Mouse (Mus musculus): ENCODE data around the gene Nhlh1. TPM values are rescaled to one million over a fixed set of nuclear protein-coding genes. Genes with fewer than 3 reads are reported as not detected.

Nhlh1 gene
- polyA plus RNA-seq (2012; rRNA removed), result not detected in 2 replicates

DNA sequence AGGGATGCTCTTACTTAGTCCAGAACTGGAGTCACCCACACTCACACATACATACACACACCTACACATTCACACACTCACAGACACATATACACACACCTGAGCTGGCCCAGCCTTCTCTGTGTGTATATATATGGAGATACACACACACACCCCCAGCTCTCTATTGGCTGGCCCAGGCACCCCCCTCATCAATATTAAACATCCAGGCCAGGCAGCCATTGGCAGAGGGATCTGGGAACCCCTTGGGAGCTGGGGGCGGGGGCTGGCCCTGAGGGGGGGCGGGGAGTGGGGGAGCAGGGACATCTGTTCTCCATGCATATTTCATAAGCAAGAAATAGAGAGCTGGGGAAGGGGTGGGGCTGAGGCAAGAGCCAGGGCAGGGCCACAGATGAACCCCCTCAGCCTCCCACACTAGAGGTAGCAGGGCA lies at the start of gene Nhlh1:
Nhlh1 (minus strand) TSS at position 83 of the 431 bp plus-strand sequence.

DNA sequence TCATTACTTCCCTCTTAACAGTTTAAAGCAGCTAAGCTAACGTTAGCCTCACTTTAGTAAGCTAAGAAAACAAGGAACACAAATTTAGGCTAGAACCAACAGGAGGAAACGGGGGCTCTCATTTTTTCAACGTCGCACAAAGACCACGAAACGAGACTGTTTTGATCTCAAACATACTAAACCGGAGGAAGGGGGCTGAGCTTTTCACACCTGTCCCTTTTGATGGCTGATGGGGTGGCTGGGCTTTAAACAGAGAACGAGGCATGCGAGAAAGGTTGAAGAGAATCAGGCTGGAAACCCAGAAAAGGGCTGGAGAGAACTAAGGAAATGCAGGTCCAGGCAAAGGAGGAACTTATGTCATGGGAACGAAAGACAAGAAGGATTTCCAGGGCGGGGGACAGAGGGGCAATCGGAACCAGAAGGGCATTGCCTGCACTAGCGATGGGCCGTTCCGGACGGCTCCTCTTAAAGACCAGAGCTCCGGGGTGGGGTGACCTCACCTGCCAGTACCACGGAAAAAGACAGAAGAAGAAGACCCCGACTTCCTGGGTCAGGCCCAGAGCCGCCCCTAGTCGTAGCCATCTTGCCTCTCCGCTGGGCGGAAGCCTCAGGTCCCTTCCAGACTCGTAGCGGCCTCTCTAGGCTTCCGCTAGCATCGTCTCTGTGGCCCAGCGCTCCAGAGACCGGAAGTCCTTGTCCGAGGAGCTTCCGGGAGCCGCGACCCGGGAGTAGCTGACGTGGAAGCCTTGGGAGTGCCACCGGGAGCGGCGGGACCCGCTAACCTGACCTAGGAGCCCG lies 24.9 kb upstream of the Nhlh1 start, which contains the start of the genes Copa and Ncstn:
Copa (plus strand) TSS at position 429 of the 798 bp plus-strand sequence.
Ncstn (minus strand) TSS at position 695 of the 798 bp plus-strand sequence.

GRCm38 (mm10) chr1:172028394-172029275 lies 28.7 kb downstream of the Nhlh1 start, which contains the start of gene Vangl2:
Gene Vangl2, minus strand, starts transcription at chr1:172028444.

Other genes with a start within 250 kb of the Nhlh1 start
- gene Cd84, start 217.9 kb downstream of the Nhlh1 start, polyA plus RNA-seq (2012; rRNA removed), result 0.77 and 1.1 TPM in 2 replicates
- gene Gm10521, start 161.9 kb downstream of the Nhlh1 start, polyA plus RNA-seq (2012; rRNA removed), result 0.31 and 0.79 TPM in 2 replicates
- 0.13 TPM in 1 of 2 replicates, not detected in the other for gene Slamf6, start 140.1 kb downstream of the Nhlh1 start, polyA plus RNA-seq (2012; rRNA removed)
- 13.3 and 18.3 TPM in 2 replicates for gene Vangl2, start 29.1 kb downstream of the Nhlh1 start, polyA plus RNA-seq (2012; rRNA removed)
- 23.4 and 26.6 TPM in 2 replicates for gene Copa, start 25.0 kb upstream of the Nhlh1 start, polyA plus RNA-seq (2012; rRNA removed)
- gene Ncstn, start 25.2 kb upstream of the Nhlh1 start, polyA plus RNA-seq (2012; rRNA removed), result 112 and 126 TPM in 2 replicates
- gene Pex19, start 69.2 kb upstream of the Nhlh1 start, polyA plus RNA-seq (2012; rRNA removed), result 82.2 and 100.0 TPM in 2 replicates
- gene Dcaf8, start 90.5 kb upstream of the Nhlh1 start, polyA plus RNA-seq (2012; rRNA removed), result 91.8 and 97.8 TPM in 2 replicates
- 57.2 and 67.0 TPM in 2 replicates for gene Pea15a, start 149.2 kb upstream of the Nhlh1 start, polyA plus RNA-seq (2012; rRNA removed)
- 5.3 and 6.4 TPM in 2 replicates for gene Casq1, start 162.3 kb upstream of the Nhlh1 start, polyA plus RNA-seq (2012; rRNA removed)
- 0.09 and 0.45 TPM in 2 replicates for gene Atp1a4, start 200.8 kb upstream of the Nhlh1 start, polyA plus RNA-seq (2012; rRNA removed)
- 327 and 349 TPM in 2 replicates for gene Igsf8, start 204.1 kb upstream of the Nhlh1 start, polyA plus RNA-seq (2012; rRNA removed)
- gene Atp1a2, start 240.5 kb upstream of the Nhlh1 start, polyA plus RNA-seq (2012; rRNA removed), result 36.8 and 41.8 TPM in 2 replicates